Mouse (Mus musculus) heart, postnatal 0 days (tissue): ENCODE data around the gene Nat10.

ENCODE experiments used
- CTCF ChIP-seq: IDR thresholded peaks from 2 replicates; pipeline ENCODE4 v1.5.1; 2016; ENCODE audit warnings: antibody characterized with exemption, control low read depth, low read depth
- EP300 ChIP-seq: IDR thresholded peaks from 2 replicates; pipeline ENCODE4 v1.6.1; 2016; ENCODE audit warnings: antibody characterized with exemption, low read depth

- TF ChIP-seq CTCF (no peak), EP300 (no peak; the same call in 1 of the 2 replicates)
These were observed 649 bp downstream of the Nat10 start for GRCm38 (mm10) chr2:103760421-103760820.
